Mouse (Mus musculus) C2C12 (cell line): ENCODE results near the gene Asf1b. TPM values are rescaled to one million over a fixed set of nuclear protein-coding genes. Genes with fewer than 3 reads are reported as not detected.
"Not testable (repeated sequence)": the region's sequence is repeated elsewhere in the genome, so short reads cannot be mapped to it uniquely, and the experiment has no call there.

ENCODE experiments used
- H3K27me3 ChIP-seq: one replicate; pipeline ENCODE4 v1.6.1; 2011; ENCODE audit not compliant: control insufficient read depth, insufficient read depth, insufficient read length
- H3K36me3 ChIP-seq: one replicate; pipeline ENCODE4 v1.6.1; 2011; ENCODE audit not compliant: control insufficient read depth, insufficient read depth
- H3K4me3 ChIP-seq: one replicate; pipeline ENCODE4 v1.5.1; 2011; ENCODE audit warnings: mild to moderate bottlenecking, control low read depth; ENCODE audit not compliant: poor library complexity, insufficient read depth, severe bottlenecking
- H3K79me2 ChIP-seq: one replicate; pipeline ENCODE4 v1.6.1; 2011; ENCODE audit not compliant: control insufficient read depth, insufficient read depth
- H3K79me3 ChIP-seq: one replicate; pipeline ENCODE4 v1.6.1; 2011; ENCODE audit warnings: low read depth, control low read depth
- H3ac ChIP-seq: one replicate; pipeline ENCODE3; 2011; ENCODE audit warnings: low read depth; ENCODE audit not compliant: control insufficient read depth, insufficient read length
- CEBPB ChIP-seq: IDR thresholded peaks from one replicate; pipeline ENCODE4 v1.6.1; 2011; ENCODE audit warnings: low read depth, mild to moderate bottlenecking, control low read depth, moderate library complexity
- CTCF ChIP-seq: IDR thresholded peaks from one replicate; pipeline ENCODE4 v1.5.1; 2011; ENCODE audit not compliant: control insufficient read depth, insufficient read depth, insufficient read length
- FOSL1 ChIP-seq: IDR thresholded peaks from one replicate; pipeline ENCODE4 v1.8.0; 2011; ENCODE audit warnings: mild to moderate bottlenecking, low read length; ENCODE audit not compliant: poor library complexity, insufficient read depth, severe bottlenecking
- MAX ChIP-seq: IDR thresholded peaks from one replicate; pipeline ENCODE4 v1.6.1; 2011; ENCODE audit warnings: mild to moderate bottlenecking, control low read depth
- MYOD1 ChIP-seq: IDR thresholded peaks from one replicate; pipeline ENCODE4 v1.6.1; 2011; ENCODE audit warnings: low read depth; ENCODE audit not compliant: control insufficient read depth, insufficient read length
- MYOG ChIP-seq: IDR thresholded peaks from one replicate; pipeline ENCODE4 v1.6.1; 2011; ENCODE audit not compliant: control insufficient read depth, insufficient read length; ENCODE audit errors: extremely low read depth
- USF1 ChIP-seq: IDR thresholded peaks from one replicate; pipeline ENCODE4 v1.6.1; 2011; ENCODE audit warnings: low read depth, mild to moderate bottlenecking, control low read depth, moderate library complexity
- polyA plus RNA-seq: library from polyadenylated mRNA; unstranded; fragments of >200 nt; fragmentation: generic; extraction: Trizol; gene quantifications from one replicate; pipeline ENCODE4 v1.2.1, GENCODE M21; 2012; ENCODE audit warnings: missing spikeins

Asf1b gene
- polyA plus RNA-seq, 1 experiment = 140 TPM

- H3K79me2 ChIP-seq = peaks cover 12% of the 10 kb centered on the region
- no peak overlapping the region for H3ac ChIP-seq
- H3K27me3 ChIP-seq = no peaks in the 10 kb centered on the region
- H3K79me3 ChIP-seq = peaks cover 11% of the 10 kb centered on the region
- TF ChIP-seq FOSL1 (no peak), MAX (no peak), CTCF (no peak), MYOG (no peak), USF1 (no peak), CEBPB (no peak), MYOD1 (no peak)
- H3K36me3 ChIP-seq = peaks cover 32% of the 10 kb centered on the region
- peak overlapping the region; percentile 30 for H3K4me3 ChIP-seq
Measured at GRCm38 (mm10) chr8:84003612-84004246, 48.4 kb downstream of the Asf1b start.

- Histone ChIP-seq H3ac (peak overlapping the region; percentile 45), H3K36me3 (peaks cover 24% of the 10 kb centered on the region), H3K4me3 (peak overlapping the region; percentile 30), H3K79me2 (peaks cover 3% of the 10 kb centered on the region), H3K79me3 (peaks cover 3% of the 10 kb centered on the region), H3K27me3 (no peaks in the 10 kb centered on the region)
- no peak for TF ChIP-seq MAX
- TF ChIP-seq CEBPB = no peak
- no peak for TF ChIP-seq USF1
- TF ChIP-seq MYOD1 = no peak
- TF ChIP-seq CTCF = no peak
Measured at GRCm38 (mm10) chr8:84004533-84005201, 49.4 kb downstream of the Asf1b start.

- H3K27me3 ChIP-seq, H3K79me3 ChIP-seq, H3ac ChIP-seq, H3K4me3 ChIP-seq, H3K79me2 ChIP-seq: not testable (repeated sequence)
- peaks cover 16% of the 10 kb centered on the region for H3K36me3 ChIP-seq
Measured at GRCm38 (mm10) chr8:84005502-84005901, 50.2 kb downstream of the Asf1b start.

DNA sequence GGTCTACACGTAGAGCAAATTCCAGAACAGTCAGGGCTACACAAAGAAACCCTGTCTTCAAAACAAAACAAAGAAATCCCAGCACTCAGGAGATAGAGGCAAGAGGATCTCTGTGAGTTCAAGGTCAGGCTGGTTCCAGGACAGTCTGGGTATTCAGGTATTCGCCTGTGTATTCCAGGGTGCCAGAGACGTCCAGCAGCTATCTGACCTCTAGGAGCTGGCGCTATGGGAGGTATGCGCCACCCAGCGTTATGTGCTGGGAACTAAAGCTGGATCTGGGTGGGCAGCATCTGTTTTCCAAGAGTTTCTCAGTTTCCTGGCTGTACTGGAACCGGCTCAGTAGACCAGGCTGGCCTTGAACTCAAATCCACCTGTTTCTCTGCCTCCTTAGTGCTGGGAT is 53.1 kb downstream of the Asf1b start:
- Histone ChIP-seq H3ac (no peak overlapping the region), H3K4me3 (no peak overlapping the region), H3K79me3 (no peaks in the 10 kb centered on the region), H3K27me3 (peaks cover 3% of the 10 kb centered on the region), H3K36me3 (no peaks in the 10 kb centered on the region), H3K79me2 (no peaks in the 10 kb centered on the region)
- TF ChIP-seq MYOD1 (no peak), FOSL1 (no peak), MAX (no peak), CTCF (peak; percentile 21)

GRCm38 (mm10) chr8:84009876-84010275 is 54.6 kb downstream of the Asf1b start:
- H3ac ChIP-seq = no peak overlapping the region
- H3K4me3 ChIP-seq = no peak overlapping the region
- H3K79me2 ChIP-seq = no peaks in the 10 kb centered on the region
- no peaks in the 10 kb centered on the region for H3K36me3 ChIP-seq
- TF ChIP-seq MYOD1 = no peak
- no peak for TF ChIP-seq CEBPB
- TF ChIP-seq USF1 = no peak
- TF ChIP-seq MAX = no peak
- TF ChIP-seq CTCF = peak; percentile 78
- no peak for TF ChIP-seq MYOG
- peaks cover 3% of the 10 kb centered on the region for H3K27me3 ChIP-seq
- no peaks in the 10 kb centered on the region for H3K79me3 ChIP-seq

GRCm38 (mm10) chr8:84010625-84011611 is 55.6 kb downstream of the Asf1b start:
- TF ChIP-seq MAX (peak; percentile 29), USF1 (no peak), CEBPB (no peak), MYOG (no peak), MYOD1 (no peak), FOSL1 (no peak), CTCF (peak; percentile 92)
- no peaks in the 10 kb centered on the region for H3K79me3 ChIP-seq
- no peaks in the 10 kb centered on the region for H3K79me2 ChIP-seq
- H3K4me3 ChIP-seq = no peak overlapping the region
- H3K36me3 ChIP-seq = no peaks in the 10 kb centered on the region
- peaks cover 3% of the 10 kb centered on the region for H3K27me3 ChIP-seq
- H3ac ChIP-seq = peak overlapping the region; percentile 55
